Mouse (Mus musculus): ENCODE measurements around the gene Gm21885.

DNA sequence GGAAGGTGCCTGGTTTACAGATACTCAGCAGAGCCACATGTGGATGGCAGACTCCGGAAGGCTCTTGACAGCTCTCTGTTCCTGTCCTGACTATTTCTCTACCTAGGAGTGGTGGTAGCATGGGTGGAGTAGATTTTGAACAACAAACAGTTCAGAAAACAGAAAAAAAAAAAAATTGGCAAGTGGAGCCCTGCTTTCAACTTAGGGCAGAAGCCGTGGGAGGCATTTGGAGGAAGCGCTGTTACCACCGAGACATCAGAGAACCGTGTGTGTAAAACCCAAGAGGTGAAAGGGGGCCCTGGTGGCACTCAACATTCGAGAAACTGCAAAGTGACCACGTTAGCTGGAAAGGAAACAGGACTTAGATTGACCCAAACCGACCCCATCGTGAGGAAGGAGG lies 28.5 kb upstream of the Gm21885 start:
- no peak for TF ChIP-seq POLR2A (IDR thresholded peaks at IDR 0.05; ENCODE audit: insufficient read depth, low read depth, low read length)
- TF ChIP-seq CTCF (IDR thresholded peaks at IDR 0.05), result no peak
- no peak for TF ChIP-seq EP300 (IDR thresholded peaks at IDR 0.05; ENCODE audit: insufficient read depth, low read depth, low read length)
